Mouse (Mus musculus): ENCODE measurements around the gene Dync1i1. TPM values are rescaled to one million over a fixed set of nuclear protein-coding genes. Genes with fewer than 3 reads are reported as not detected.
A peak's percentile ranks its signal among the peaks of the same experiment; 100 is the strongest.

Dync1i1 gene
- polyA plus RNA-seq, 1 experiment from 2014 or later: 117 TPM

DNA sequence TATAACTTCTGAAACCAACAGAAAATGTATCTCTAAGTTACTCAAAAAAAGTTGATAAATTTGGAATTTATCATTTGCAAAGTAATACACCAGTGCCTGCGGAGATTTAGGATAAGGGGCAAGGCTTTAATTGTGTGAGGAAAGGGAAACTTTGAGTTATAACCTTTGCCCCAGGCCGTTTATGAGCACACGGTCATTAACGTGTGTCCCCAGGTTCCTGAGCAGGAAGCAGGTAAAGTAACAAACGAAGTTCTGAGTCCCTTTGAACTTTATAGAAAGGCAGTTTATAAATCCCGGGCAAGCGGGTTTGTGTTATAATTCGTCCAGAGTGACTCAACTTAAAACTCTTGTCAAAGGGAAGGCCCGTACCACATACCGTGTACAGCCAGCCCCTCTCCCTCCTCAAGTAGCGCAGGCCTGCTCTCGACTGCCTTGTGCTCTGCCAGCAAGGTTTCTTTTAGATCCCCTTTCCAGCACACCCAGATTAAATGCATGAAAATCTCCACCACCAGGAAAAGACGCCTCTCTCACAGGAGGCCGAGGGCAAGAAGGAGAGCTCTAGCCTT lies 103.1 kb downstream of the Dync1i1 start:
- H3K27ac ChIP-seq (replicated peaks): no peak overlapping the region
- no peak for ATAC-seq (replicated peaks)
- peaks cover 5% of the 10 kb centered on the region; the same call in 1 of the 2 replicates for H3K4me1 ChIP-seq
- WGBS: 64% methylated on average over 14 of the region's 14 CpGs
- no peak overlapping the region for H3K4me2 ChIP-seq (replicated peaks)
- no peaks in the 10 kb centered on the region for H3K27me3 ChIP-seq
- H3K9me3 ChIP-seq: no peaks in the 10 kb centered on the region
- no peaks in the 10 kb centered on the region for H3K36me3 ChIP-seq
- no peak overlapping the region for H3K4me3 ChIP-seq
- H3K9ac ChIP-seq (replicated peaks): no peak overlapping the region

- Histone ChIP-seq H3K4me2 (replicated peaks) (no peak overlapping the region), H3K36me3 (no peaks in the 10 kb centered on the region), H3K27me3 (no peaks in the 10 kb centered on the region), H3K9me3 (no peaks in the 10 kb centered on the region), H3K4me3 (no peak overlapping the region), H3K9ac (replicated peaks) (no peak overlapping the region), H3K4me1 (peaks cover 5% of the 10 kb centered on the region; the same call in 1 of the 2 replicates), H3K27ac (replicated peaks) (no peak overlapping the region)
- no peak for ATAC-seq (replicated peaks)
- WGBS: 43% methylated on average over 9 of the region's 9 CpGs
These were observed 103.7 kb downstream of the Dync1i1 start for GRCm38 (mm10) chr6:5829148-5829547.

GRCm38 (mm10) chr6:5830717-5831116 lies 105.3 kb downstream of the Dync1i1 start:
- no peak overlapping the region for H3K4me2 ChIP-seq (replicated peaks)
- WGBS: 77% methylated on average over 2 of the region's 2 CpGs
- no peak overlapping the region for H3K9ac ChIP-seq (replicated peaks)
- H3K4me1 ChIP-seq: peaks cover 5% of the 10 kb centered on the region; the same call in 1 of the 2 replicates
- no peak for ATAC-seq (replicated peaks)
- no peaks in the 10 kb centered on the region for H3K27me3 ChIP-seq
- H3K36me3 ChIP-seq: no peaks in the 10 kb centered on the region
- H3K4me3 ChIP-seq: no peak overlapping the region
- no peaks in the 10 kb centered on the region for H3K9me3 ChIP-seq
- no peak overlapping the region for H3K27ac ChIP-seq (replicated peaks)

DNA sequence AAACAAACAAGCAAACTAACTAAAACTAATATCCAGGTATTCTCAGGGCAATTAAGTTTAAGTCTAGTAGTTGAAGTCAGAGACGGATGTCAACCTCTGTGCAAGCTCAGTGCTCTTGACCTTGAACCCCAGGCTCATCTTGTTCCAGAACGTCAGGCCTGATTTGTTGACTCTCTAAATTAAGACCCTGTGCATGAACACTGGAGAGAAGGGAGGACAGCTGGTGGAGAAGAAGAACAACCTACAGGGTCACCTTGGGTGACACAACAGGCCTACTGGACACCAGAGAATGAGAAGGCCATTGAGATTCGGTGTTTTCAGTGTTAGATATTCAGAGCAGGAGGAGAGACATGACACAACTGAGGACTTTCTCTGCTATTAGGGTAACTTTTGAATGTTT lies 105.8 kb downstream of the Dync1i1 start:
- 92% methylated on average over 3 of the region's 3 CpGs for WGBS
- ATAC-seq (replicated peaks): no peak
- Histone ChIP-seq H3K4me2 (replicated peaks) (no peak overlapping the region), H3K27ac (replicated peaks) (no peak overlapping the region), H3K9ac (replicated peaks) (no peak overlapping the region), H3K9me3 (no peaks in the 10 kb centered on the region), H3K36me3 (no peaks in the 10 kb centered on the region), H3K4me1 (peaks cover 5% of the 10 kb centered on the region; the same call in 1 of the 2 replicates), H3K27me3 (no peaks in the 10 kb centered on the region), H3K4me3 (no peak overlapping the region)

GRCm38 (mm10) chr6:5832838-5833237 lies 107.4 kb downstream of the Dync1i1 start:
- no peak overlapping the region for H3K4me3 ChIP-seq
- ATAC-seq (replicated peaks): no peak
- H3K36me3 ChIP-seq: no peaks in the 10 kb centered on the region
- no peaks in the 10 kb centered on the region for H3K27me3 ChIP-seq
- H3K9me3 ChIP-seq: no peaks in the 10 kb centered on the region
- 77% methylated on average over 2 of the region's 2 CpGs for WGBS
- no peak overlapping the region for H3K9ac ChIP-seq (replicated peaks)
- H3K4me2 ChIP-seq (replicated peaks): no peak overlapping the region
- H3K27ac ChIP-seq (replicated peaks): no peak overlapping the region
- H3K4me1 ChIP-seq: peaks cover 5% of the 10 kb centered on the region; the same call in 1 of the 2 replicates

DNA sequence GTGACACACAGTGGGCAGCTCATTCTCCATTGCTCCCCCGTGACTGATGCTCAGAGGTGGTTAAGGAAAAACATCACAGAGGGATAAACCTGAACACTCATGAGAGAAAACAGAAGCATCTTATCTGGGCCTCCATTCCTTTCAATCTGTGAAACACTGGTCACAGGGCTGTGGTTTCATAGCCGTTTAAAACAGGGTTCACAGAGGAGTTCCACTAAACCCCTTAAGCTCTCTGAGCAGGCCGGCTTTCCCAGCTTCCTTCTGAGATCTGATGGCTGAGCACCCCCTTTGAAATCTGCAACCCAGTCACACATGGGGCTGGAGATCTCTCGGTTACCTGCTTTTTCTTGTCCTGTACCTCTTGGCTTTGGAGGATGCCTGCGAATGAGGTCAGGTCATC lies 117.0 kb downstream of the Dync1i1 start:
- WGBS: 80% methylated on average over 5 of the region's 5 CpGs
- no peak overlapping the region for H3K4me3 ChIP-seq
- no peak for ATAC-seq (replicated peaks)
- no peak overlapping the region for H3K4me2 ChIP-seq (replicated peaks)
- no peaks in the 10 kb centered on the region for H3K9me3 ChIP-seq
- H3K36me3 ChIP-seq: no peaks in the 10 kb centered on the region
- no peak overlapping the region for H3K27ac ChIP-seq (replicated peaks)
- no peak overlapping the region for H3K9ac ChIP-seq (replicated peaks)
- H3K4me1 ChIP-seq: no peaks in the 10 kb centered on the region
- H3K27me3 ChIP-seq: no peaks in the 10 kb centered on the region

GRCm38 (mm10) chr6:5846154-5846553 lies 120.7 kb downstream of the Dync1i1 start:
- H3K27ac ChIP-seq (replicated peaks): no peak overlapping the region
- H3K4me1 ChIP-seq: no peaks in the 10 kb centered on the region
- no peak overlapping the region for H3K4me3 ChIP-seq
- no peaks in the 10 kb centered on the region for H3K36me3 ChIP-seq
- H3K9me3 ChIP-seq: no peaks in the 10 kb centered on the region
- no peak for ATAC-seq (replicated peaks)
- no peaks in the 10 kb centered on the region for H3K27me3 ChIP-seq
- no peak overlapping the region for H3K9ac ChIP-seq (replicated peaks)
- H3K4me2 ChIP-seq (replicated peaks): no peak overlapping the region
- WGBS: 95% methylated on average over 5 of the region's 5 CpGs

DNA sequence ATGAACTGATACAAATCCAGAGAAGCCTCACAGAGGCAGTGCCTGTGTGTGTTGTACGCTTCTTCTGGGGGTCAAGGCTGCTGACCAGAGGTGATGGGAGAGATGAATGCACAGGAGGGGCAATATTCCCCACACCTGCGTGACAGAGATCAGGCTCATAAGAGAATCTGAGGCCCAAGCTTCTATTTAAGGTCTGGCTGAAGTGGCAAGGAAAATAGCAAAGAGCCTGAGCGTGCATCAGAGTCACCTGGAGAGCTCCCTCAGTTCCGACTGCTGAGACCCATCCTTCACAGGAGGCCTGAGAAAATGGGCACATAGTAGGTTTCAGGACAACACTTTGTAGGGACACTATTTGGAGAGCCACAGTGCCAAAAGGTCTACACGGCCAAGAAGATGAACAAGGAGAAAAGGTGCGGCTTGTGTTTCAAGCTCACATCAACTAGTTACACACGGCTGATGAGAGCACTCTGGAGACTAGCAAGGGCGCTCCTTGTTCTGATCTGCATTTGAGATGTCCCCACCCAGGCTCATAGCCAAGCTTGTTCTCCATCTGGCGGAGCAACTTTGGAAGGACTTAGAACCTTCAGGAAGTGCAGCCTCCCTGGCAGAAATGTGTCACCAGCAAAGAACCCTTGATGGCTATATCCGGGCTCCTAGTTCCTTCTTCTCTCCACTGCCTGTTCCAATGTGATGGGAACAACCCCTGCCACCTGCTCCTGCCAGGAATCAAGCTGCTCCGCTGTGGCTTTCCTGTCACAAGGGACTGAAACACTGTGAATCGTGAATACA lies 128.8 kb downstream of the Dync1i1 start:
- no peak overlapping the region for H3K4me3 ChIP-seq
- no peak overlapping the region for H3K4me2 ChIP-seq (replicated peaks)
- no peak overlapping the region for H3K27ac ChIP-seq (replicated peaks)
- no peak overlapping the region for H3K9ac ChIP-seq (replicated peaks)
- H3K36me3 ChIP-seq: no peaks in the 10 kb centered on the region
- 92% methylated on average over 12 of the region's 12 CpGs for WGBS
- ATAC-seq (replicated peaks): no peak
- H3K27me3 ChIP-seq: no peaks in the 10 kb centered on the region
- peaks cover 10% of the 10 kb centered on the region for H3K4me1 ChIP-seq
- no peaks in the 10 kb centered on the region for H3K9me3 ChIP-seq

- Histone ChIP-seq H3K4me1 (peaks cover 10% of the 10 kb centered on the region), H3K4me2 (replicated peaks) (no peak overlapping the region), H3K4me3 (no peak overlapping the region), H3K9me3 (no peaks in the 10 kb centered on the region), H3K27me3 (no peaks in the 10 kb centered on the region), H3K27ac (replicated peaks) (no peak overlapping the region), H3K9ac (replicated peaks) (no peak overlapping the region), H3K36me3 (no peaks in the 10 kb centered on the region)
- 58% methylated on average over 6 of the region's 6 CpGs for WGBS
- ATAC-seq (replicated peaks): no peak
These were observed 130.1 kb downstream of the Dync1i1 start for GRCm38 (mm10) chr6:5855526-5855925.

GRCm38 (mm10) chr6:5858371-5858770 lies 132.9 kb downstream of the Dync1i1 start:
- 12% methylated on average over 12 of the region's 12 CpGs for WGBS
- Histone ChIP-seq H3K9ac (replicated peaks) (no peak overlapping the region), H3K4me2 (replicated peaks) (no peak overlapping the region), H3K27ac (replicated peaks) (no peak overlapping the region), H3K4me3 (no peak overlapping the region), H3K4me1 (peaks cover 10% of the 10 kb centered on the region), H3K36me3 (no peaks in the 10 kb centered on the region), H3K9me3 (no peaks in the 10 kb centered on the region), H3K27me3 (no peaks in the 10 kb centered on the region)
- 0 out of 2 replicates have a peak, but pooled peaks have one; percentile 7 for ATAC-seq (replicated peaks)

GRCm38 (mm10) chr6:5858901-5859598 lies 133.6 kb downstream of the Dync1i1 start:
- ATAC-seq (replicated peaks): peak; percentile 49; the same call in 1 of the 2 replicates
- H3K27ac ChIP-seq (replicated peaks): no peak overlapping the region
- 67% methylated on average over 20 of the region's 20 CpGs for WGBS
- no peak overlapping the region for H3K4me2 ChIP-seq (replicated peaks)
- H3K9ac ChIP-seq (replicated peaks): no peak overlapping the region
- H3K4me1 ChIP-seq: peaks cover 10% of the 10 kb centered on the region
- no peaks in the 10 kb centered on the region for H3K36me3 ChIP-seq
- no peak overlapping the region for H3K4me3 ChIP-seq
- no peaks in the 10 kb centered on the region for H3K9me3 ChIP-seq
- no peaks in the 10 kb centered on the region for H3K27me3 ChIP-seq

- ATAC-seq (replicated peaks): no peak
These were observed 134.2 kb downstream of the Dync1i1 start for GRCm38 (mm10) chr6:5859630-5860029.

More at GRCm38 (mm10) chr6:5859630-5860029, 134.2 kb downstream of the Dync1i1 start:
- H3K9me3 ChIP-seq: no peaks in the 10 kb centered on the region
- H3K9ac ChIP-seq (replicated peaks): no peak overlapping the region
- 83% methylated on average over 8 of the region's 8 CpGs for WGBS
- H3K36me3 ChIP-seq: no peaks in the 10 kb centered on the region
- H3K4me3 ChIP-seq: no peak overlapping the region
- H3K4me1 ChIP-seq: peaks cover 10% of the 10 kb centered on the region
- H3K27me3 ChIP-seq: no peaks in the 10 kb centered on the region
- no peak overlapping the region for H3K4me2 ChIP-seq (replicated peaks)
- no peak overlapping the region for H3K27ac ChIP-seq (replicated peaks)
